Mouse (Mus musculus): ENCODE measurements around the gene Dstn.

DNA sequence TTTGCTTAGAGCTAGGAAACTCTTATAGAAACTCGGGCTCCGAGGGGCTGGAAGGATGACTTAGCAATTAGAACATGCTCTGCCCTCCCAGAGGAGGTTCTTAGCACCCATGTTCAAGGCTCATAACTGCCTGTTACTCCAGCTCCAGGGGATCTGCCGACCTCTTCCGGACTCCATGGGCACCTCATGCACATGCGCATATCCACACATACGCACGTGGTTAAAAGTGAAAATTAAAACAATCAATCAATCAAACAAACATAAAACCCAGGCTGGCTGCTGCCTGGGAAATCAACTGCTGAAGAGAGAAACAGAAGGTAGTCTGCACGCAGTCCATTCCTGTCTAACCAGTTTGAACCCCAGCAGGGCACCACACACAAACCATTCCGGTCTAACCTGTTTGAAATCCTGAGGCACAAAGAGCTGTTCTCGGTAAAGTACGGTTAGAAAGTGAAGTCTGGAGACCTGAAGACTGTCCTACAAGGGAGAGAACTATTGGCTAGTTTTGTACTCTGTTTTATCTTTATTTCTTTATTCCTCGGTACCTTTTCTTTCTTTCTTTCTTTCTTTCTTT, 25.2 kb upstream of the Dstn start:
- TF ChIP-seq CTCF (IDR thresholded peaks at IDR 0.05; ENCODE audit: insufficient read depth, low read depth, low read length): no peak
- TF ChIP-seq POLR2A (IDR thresholded peaks at IDR 0.05; ENCODE audit: insufficient read depth, low read depth, low read length): no peak

Measured in olfactory bulb, adult 2 months (tissue).